Mouse (Mus musculus): ENCODE results near the gene Btbd6. TPM values are rescaled to one million over a fixed set of nuclear protein-coding genes. Genes with fewer than 3 reads are reported as not detected.

Btbd6 gene
- polyA plus RNA-seq, 1 experiment from 2014 or later: 52.2 TPM

DNA sequence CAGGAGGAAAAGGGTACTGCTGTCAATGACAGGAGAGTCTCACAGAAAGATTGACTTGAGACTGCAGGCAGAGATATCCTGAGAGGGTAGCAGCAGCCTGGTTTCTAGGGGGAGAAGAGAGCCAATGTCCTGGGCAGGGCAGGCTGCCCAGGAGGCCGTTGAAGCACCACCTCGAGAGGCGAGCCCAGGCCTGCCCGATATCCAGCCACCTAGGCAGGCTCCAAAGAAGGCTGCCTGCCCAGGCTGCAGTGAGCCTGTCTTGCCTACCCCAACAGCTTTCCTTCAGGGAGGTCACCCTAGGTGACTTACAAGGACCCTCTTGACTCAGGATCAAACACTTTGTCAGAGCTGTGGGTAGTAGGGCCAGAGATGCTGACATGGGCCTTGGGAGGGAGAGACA lies 36.0 kb upstream of the Btbd6 start:
- peaks cover 25% of the 10 kb centered on the region for H3K4me1 ChIP-seq (replicated peaks; ENCODE audit: control insufficient read depth, insufficient read depth, low read length)
- no peak overlapping the region for H3K9ac ChIP-seq
- H3K27me3 ChIP-seq (ENCODE audit: control insufficient read depth, insufficient read depth, low read length): no peaks in the 10 kb centered on the region
- no peak overlapping the region for H3K4me3 ChIP-seq (replicated peaks; ENCODE audit: low read length)
- ATAC-seq (ENCODE audit: low FRiP score) (no peak), DNase-seq (ENCODE audit: low spot score) (no peak)
- no peak overlapping the region for H3K27ac ChIP-seq
- 88% methylated on average over 4 of the region's 4 CpGs for WGBS
- no peaks in the 10 kb centered on the region for H3K36me3 ChIP-seq (replicated peaks; ENCODE audit: control insufficient read depth, insufficient read depth)
- no peaks in the 10 kb centered on the region for H3K9me3 ChIP-seq (ENCODE audit: control insufficient read depth, low read length)
- H3K4me2 ChIP-seq (replicated peaks): no peak overlapping the region

DNA sequence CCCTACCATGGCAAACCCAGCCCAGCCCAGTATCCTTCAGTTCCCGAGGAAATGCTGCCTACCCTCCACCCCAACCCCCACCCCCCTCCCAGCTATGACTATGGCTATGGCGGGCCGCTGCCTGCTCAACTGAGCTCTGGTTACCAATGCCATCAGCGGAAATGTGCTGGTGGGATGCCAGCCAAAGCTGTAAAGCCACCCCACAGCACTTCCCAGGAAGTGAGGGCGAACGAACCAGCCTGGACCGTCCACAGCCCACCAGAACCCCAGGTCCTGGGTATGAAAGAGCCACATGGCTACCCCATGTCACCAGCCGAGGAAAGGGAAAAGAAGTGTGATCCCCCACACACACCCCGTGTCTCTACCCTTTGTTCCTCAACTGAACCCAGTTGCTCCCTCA lies 35.6 kb upstream of the Btbd6 start:
- 72% methylated on average over 9 of the region's 9 CpGs for WGBS
- no peak overlapping the region for H3K4me3 ChIP-seq (replicated peaks; ENCODE audit: low read length)

DNA sequence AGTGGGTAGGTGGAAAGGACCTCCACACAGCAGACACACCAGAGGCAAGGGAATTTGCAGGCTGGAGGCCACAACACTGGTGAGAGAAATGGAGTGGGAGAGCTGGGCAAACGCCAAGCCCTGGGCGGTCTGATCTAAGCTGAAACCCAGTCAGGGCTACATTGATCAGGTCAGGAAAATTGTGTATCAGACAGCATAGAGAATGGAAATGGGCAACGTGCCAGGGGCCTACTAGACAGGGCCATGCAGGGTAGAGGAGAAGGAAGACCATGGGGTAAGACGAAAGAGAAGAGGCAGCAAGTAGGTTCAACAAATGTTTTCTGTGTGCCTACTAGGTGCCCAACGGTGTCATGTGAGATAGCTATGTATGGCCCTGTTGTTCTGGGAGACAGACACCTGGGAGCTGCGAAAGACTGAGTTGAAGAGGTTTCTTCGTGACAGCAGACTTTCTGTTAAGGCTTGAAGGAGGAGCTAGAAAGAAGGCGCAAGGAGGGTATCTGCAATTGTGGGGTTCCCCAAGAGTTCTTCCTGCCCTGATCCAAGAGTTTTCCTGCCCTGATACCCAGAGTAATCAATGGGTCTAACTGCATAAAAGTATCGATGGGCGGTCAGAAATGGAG lies 35.0 kb upstream of the Btbd6 start:
- no peaks in the 10 kb centered on the region for H3K36me3 ChIP-seq (replicated peaks; ENCODE audit: control insufficient read depth, insufficient read depth)
- peak overlapping the region; percentile 70 for H3K4me2 ChIP-seq (replicated peaks)
- no peak overlapping the region for H3K27ac ChIP-seq
- WGBS: 42% methylated on average over 10 of the region's 10 CpGs
- H3K4me1 ChIP-seq (replicated peaks; ENCODE audit: control insufficient read depth, insufficient read depth, low read length): peaks cover 25% of the 10 kb centered on the region
- ATAC-seq (ENCODE audit: low FRiP score) (no peak), DNase-seq (ENCODE audit: low spot score) (no peak)
- peak overlapping the region; percentile 63 for H3K4me3 ChIP-seq (replicated peaks; ENCODE audit: low read length)
- H3K9ac ChIP-seq: peak overlapping the region; percentile 79
- no peaks in the 10 kb centered on the region for H3K27me3 ChIP-seq (ENCODE audit: control insufficient read depth, insufficient read depth, low read length)
- no peaks in the 10 kb centered on the region for H3K9me3 ChIP-seq (ENCODE audit: control insufficient read depth, low read length)

More for the DNA sequence above, 35.6 kb upstream of the Btbd6 start:
- Histone ChIP-seq H3K27me3 (ENCODE audit: control insufficient read depth, insufficient read depth, low read length) (no peaks in the 10 kb centered on the region), H3K4me2 (replicated peaks) (peak overlapping the region; percentile 70; the same call in 1 of the 2 replicates), H3K4me1 (replicated peaks; ENCODE audit: control insufficient read depth, insufficient read depth, low read length) (peaks cover 25% of the 10 kb centered on the region), H3K36me3 (replicated peaks; ENCODE audit: control insufficient read depth, insufficient read depth) (no peaks in the 10 kb centered on the region), H3K9me3 (ENCODE audit: control insufficient read depth, low read length) (no peaks in the 10 kb centered on the region), H3K9ac (0 out of 2 replicates have a peak overlapping the region, but pooled peaks have one; percentile 79), H3K27ac (no peak overlapping the region)
- no peak for DNase-seq (ENCODE audit: low spot score)
- no peak for ATAC-seq (ENCODE audit: low FRiP score)

DNA sequence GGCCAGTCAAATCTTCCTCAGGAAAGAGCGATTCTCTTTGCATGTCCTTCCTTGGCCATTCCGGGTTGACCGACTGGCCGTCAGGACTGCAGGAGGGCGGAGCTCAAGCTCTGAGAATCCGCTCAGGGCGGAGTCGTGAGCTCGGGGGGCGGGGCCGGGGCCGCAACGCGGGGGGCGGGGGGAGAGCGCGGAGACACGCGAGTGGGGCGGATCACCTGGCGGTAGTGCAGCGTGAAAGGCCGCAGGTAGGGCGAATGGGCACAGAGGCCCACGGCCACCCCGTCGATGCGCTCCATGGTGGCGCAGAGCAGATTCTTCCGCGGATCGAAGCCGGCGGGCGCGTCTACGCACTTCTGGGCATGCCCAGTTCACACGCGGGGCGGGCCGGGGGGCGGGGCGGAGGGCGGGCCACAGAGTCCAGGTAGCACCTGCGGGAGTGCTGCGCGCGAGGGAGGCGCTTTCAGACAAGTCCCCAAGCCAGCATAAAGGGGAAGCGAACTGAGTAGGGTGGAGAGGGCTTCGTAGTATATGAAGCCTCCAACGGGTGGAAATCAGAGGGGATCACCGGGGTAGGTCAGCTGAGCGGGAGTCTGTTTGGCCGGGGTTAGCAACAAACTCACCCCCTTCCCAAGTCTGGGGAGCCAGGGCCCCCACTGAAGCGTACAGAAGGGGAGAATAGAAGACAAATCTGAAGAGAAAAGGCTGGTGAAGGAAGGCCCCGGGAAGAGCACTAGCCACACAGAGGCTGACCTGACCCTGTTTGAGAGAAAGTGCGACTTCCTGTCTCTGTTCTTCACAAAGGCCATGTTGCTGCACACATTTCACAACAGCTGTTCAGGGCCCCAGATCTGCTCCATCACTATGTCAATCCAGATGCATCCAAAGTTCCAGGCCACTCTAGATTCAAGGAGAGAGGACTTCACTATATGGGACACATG lies 34.2 kb upstream of the Btbd6 start, which contains the start of gene Nudt14:
Nudt14 (minus strand) TSS at position 349 of the 938 bp plus-strand sequence.
- peaks cover 25% of the 10 kb centered on the region for H3K4me1 ChIP-seq (replicated peaks; ENCODE audit: control insufficient read depth, insufficient read depth, low read length)
- H3K27me3 ChIP-seq (ENCODE audit: control insufficient read depth, insufficient read depth, low read length): no peaks in the 10 kb centered on the region
- peak within 1 kb of the TSS; percentile 63 for H3K4me3 ChIP-seq (replicated peaks; ENCODE audit: low read length)
- no peaks in the 10 kb centered on the region for H3K9me3 ChIP-seq (ENCODE audit: control insufficient read depth, low read length)
- peak within 1 kb of the TSS; percentile 68; the same call in 1 of the 2 replicates for H3K27ac ChIP-seq
- peak; percentile 68 for DNase-seq (ENCODE audit: low spot score)
- peak within 1 kb of the TSS; percentile 70 for H3K4me2 ChIP-seq (replicated peaks)
- WGBS: 2% methylated on average over 56 of the region's 58 CpGs
- peak; percentile 75 for ATAC-seq (ENCODE audit: low FRiP score)
- peak within 1 kb of the TSS; percentile 79 for H3K9ac ChIP-seq
- H3K36me3 ChIP-seq (replicated peaks; ENCODE audit: control insufficient read depth, insufficient read depth): no peaks in the 10 kb centered on the region

DNA sequence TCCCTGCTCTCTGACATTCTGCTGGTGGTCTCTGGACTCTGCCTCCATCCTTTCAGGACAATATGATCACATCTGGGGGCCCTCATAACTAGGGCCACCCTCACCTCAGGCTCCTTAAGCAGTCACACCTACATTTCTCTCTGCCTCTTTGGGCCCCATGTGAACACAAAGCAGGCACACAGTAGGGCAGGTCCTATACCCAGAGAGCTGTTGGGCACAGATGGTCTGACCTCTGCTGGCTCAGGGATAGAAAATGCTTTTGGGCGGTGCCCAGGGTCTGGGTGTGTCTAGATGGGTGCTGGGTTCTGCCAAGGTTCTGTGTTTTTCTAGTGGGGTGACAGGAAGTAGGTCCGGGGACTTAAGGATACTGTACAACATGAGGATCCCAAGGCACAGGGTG lies 32.6 kb upstream of the Btbd6 start:
- H3K4me3 ChIP-seq (replicated peaks; ENCODE audit: low read length): no peak overlapping the region
- DNase-seq (ENCODE audit: low spot score): no peak

DNA sequence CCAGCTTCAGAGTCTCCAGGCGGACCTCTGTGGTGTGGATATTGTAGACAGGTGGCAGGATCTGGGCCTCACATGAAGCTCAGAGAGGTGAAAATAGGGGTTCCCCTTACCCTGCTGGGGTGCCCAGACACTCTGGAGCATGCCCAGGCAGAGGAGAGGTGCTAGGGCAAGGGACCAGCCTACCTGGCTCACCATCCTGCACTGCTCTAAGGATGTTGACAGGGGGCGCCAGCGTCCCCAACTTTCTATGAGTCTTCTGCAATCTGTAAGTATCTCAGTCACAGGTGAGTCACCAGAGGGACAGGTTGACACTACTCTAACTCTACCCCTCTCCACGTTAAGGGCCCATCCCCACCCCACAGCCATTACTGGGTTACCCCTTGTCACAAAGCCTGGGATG lies 29.0 kb upstream of the Btbd6 start:
- Histone ChIP-seq H3K4me1 (replicated peaks; ENCODE audit: control insufficient read depth, insufficient read depth, low read length) (peaks cover 22% of the 10 kb centered on the region), H3K27me3 (ENCODE audit: control insufficient read depth, insufficient read depth, low read length) (no peaks in the 10 kb centered on the region), H3K9me3 (ENCODE audit: control insufficient read depth, low read length) (no peaks in the 10 kb centered on the region), H3K4me2 (replicated peaks) (no peak overlapping the region), H3K9ac (no peak overlapping the region), H3K36me3 (replicated peaks; ENCODE audit: control insufficient read depth, insufficient read depth) (no peaks in the 10 kb centered on the region), H3K27ac (no peak overlapping the region), H3K4me3 (replicated peaks; ENCODE audit: low read length) (no peak overlapping the region)
- ATAC-seq (ENCODE audit: low FRiP score) (no peak), DNase-seq (ENCODE audit: low spot score) (no peak)
- WGBS: 27% methylated on average over 4 of the region's 4 CpGs

More for the DNA sequence above, 32.6 kb upstream of the Btbd6 start:
- no peak for ATAC-seq (ENCODE audit: low FRiP score)
- no peaks in the 10 kb centered on the region for H3K36me3 ChIP-seq (replicated peaks; ENCODE audit: control insufficient read depth, insufficient read depth)
- no peak overlapping the region for H3K27ac ChIP-seq
- H3K4me2 ChIP-seq (replicated peaks): no peak overlapping the region
- H3K4me1 ChIP-seq (replicated peaks; ENCODE audit: control insufficient read depth, insufficient read depth, low read length): peaks cover 25% of the 10 kb centered on the region
- H3K27me3 ChIP-seq (ENCODE audit: control insufficient read depth, insufficient read depth, low read length): no peaks in the 10 kb centered on the region
- H3K9ac ChIP-seq: no peak overlapping the region
- 92% methylated on average over 2 of the region's 2 CpGs for WGBS
- H3K9me3 ChIP-seq (ENCODE audit: control insufficient read depth, low read length): no peaks in the 10 kb centered on the region

DNA sequence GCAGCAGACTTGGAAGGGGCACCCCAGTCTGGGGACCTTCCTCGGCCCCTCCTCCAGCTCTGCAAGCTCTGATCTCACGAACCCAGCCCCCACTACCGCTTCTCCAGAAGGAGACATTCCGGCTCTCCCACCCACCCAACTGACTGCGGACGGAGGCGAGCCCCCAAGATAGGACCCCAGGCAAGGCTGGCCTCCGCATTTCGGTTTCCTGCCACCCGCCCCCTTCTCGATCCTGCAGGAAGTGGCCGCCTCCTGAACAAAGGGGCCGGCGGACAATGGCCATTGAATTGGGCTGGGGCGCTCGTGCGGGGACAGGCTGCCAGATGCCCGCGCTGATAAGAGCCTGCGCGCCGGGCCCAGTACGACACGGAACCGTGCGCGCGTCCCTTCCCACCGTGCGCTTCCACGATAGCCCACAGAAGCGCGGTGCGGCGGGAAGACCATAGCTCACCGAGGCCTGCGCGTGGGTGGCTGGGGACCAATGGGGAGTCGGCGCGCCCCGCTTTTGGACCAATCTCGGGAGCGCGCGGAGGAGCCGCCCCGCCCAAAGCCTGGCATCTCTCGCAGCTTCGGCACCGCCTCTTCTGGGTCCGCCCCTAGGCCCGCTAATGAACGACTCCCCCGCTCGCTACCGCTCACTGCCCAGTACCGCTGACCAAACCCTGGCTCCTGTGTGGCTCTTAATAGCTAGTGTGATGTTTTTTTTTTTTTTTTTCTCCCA lies 26.1 kb upstream of the Btbd6 start:
- under 1% methylated on average over 58 of the region's 58 CpGs for WGBS
- H3K4me3 ChIP-seq (replicated peaks; ENCODE audit: low read length): peak overlapping the region; percentile 54
- peak overlapping the region; percentile 92 for H3K27ac ChIP-seq
- peaks cover 22% of the 10 kb centered on the region for H3K4me1 ChIP-seq (replicated peaks; ENCODE audit: control insufficient read depth, insufficient read depth, low read length)
- H3K9ac ChIP-seq: peak overlapping the region; percentile 87
- no peaks in the 10 kb centered on the region for H3K36me3 ChIP-seq (replicated peaks; ENCODE audit: control insufficient read depth, insufficient read depth)
- H3K4me2 ChIP-seq (replicated peaks): peak overlapping the region; percentile 85
- peak; percentile 93 for ATAC-seq (ENCODE audit: low FRiP score)
- no peaks in the 10 kb centered on the region for H3K27me3 ChIP-seq (ENCODE audit: control insufficient read depth, insufficient read depth, low read length)
- H3K9me3 ChIP-seq (ENCODE audit: control insufficient read depth, low read length): no peaks in the 10 kb centered on the region
- DNase-seq (ENCODE audit: low spot score): peak; percentile 94

DNA sequence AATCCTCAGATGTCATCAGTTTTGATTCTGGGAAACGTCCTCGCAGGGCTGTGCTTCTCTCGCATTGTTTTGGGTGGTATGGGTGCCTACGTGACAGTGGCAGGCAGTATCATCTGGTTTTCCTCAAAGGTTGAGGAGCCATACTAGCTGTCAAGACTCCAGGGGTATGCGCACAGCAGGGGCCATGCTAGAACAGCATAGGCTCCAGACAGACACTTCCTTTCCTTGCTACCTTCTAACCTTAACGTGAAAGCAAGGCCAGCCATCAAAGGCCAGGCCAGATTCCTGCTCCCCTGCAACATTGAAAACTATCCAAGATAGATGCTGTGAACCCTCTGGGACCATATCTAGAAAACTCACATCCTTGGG lies 25.5 kb upstream of the Btbd6 start:
- no peak for DNase-seq (ENCODE audit: low spot score)
- peak overlapping the region; percentile 54 for H3K4me3 ChIP-seq (replicated peaks; ENCODE audit: low read length)
- H3K36me3 ChIP-seq (replicated peaks; ENCODE audit: control insufficient read depth, insufficient read depth): no peaks in the 10 kb centered on the region
- WGBS: 12% methylated on average over 6 of the region's 6 CpGs
- peaks cover 22% of the 10 kb centered on the region for H3K4me1 ChIP-seq (replicated peaks; ENCODE audit: control insufficient read depth, insufficient read depth, low read length)
- no peaks in the 10 kb centered on the region for H3K9me3 ChIP-seq (ENCODE audit: control insufficient read depth, low read length)
- peak overlapping the region; percentile 92 for H3K27ac ChIP-seq
- no peaks in the 10 kb centered on the region for H3K27me3 ChIP-seq (ENCODE audit: control insufficient read depth, insufficient read depth, low read length)
- H3K4me2 ChIP-seq (replicated peaks): peak overlapping the region; percentile 85
- ATAC-seq (ENCODE audit: low FRiP score): peak; percentile 31
- peak overlapping the region; percentile 87 for H3K9ac ChIP-seq
